In the genomic region with DNA sequence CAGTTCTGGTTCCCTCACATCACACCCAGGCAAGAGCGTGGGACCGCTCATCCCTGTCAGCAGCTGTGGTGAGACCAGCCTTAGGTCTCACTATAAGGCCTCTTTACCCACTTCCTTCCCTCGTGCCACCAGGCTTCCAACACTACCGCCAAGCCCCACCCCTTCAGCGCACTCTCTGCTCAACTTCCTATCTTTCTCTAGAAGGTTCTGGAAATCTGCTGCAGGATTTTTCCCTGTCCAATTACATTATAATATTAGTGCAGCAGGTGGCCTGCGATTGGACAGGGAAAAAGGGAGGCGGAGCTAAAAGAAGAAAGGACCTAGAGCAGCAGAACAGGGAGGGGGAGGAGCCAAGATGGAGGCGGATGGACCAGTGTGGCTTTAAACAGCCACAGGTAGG, we compare ENCODE assay signal across 23 mouse cellular contexts. TPM values are rescaled to one million over a fixed set of nuclear protein-coding genes. Genes with fewer than 3 reads are reported as not detected.
A peak's percentile ranks its signal among the peaks of the same experiment; 100 is the strongest.
DNase-seq lines count a peak whose midpoint lies in the region; ATAC-seq lines count a peak whose summit lies in the region.
"Had no signal": no experiment of that assay in that cellular context is flagged by ENCODE, and none has a peak within 500 bp of the region (broad histone marks: within the 10 kb centered on the region; RNA-seq: fewer than 3 reads in every experiment).

No protein-coding gene starts in this region.

- no peak for DNase-seq in hindbrain, embryonic 11.5 days (ENCODE audit: low spot score)
- DNase-seq in CD4-positive helper T cell, adult 2 months (ENCODE audit: low read depth, low spot score), result peak; percentile 58
- DNase-seq in ZHBTc4 (ENCODE audit: low read depth, low spot score), result peak; percentile 66
- no peak for DNase-seq in adrenal gland, adult (ENCODE audit: inconsistent age in 2 of 2, low spot score in 1 of 2)
- no peak for DNase-seq in urinary bladder, postnatal 14 days (ENCODE audit: low spot score)
- DNase-seq: cerebellum, adult 11 months; gastrocnemius, adult 2 months; heart, postnatal 36 days; kidney, adult 18-20 months; layer of hippocampus, postnatal 36 days; lung, adult 2 months; lung, postnatal 4 days; right cerebral cortex, adult 18-20 months had no signal

- no peaks in the 10 kb centered on the region for H3K36me3 ChIP-seq in hindbrain, embryonic 13.5 days
- no peaks in the 10 kb centered on the region for H3K36me3 ChIP-seq in hindbrain, embryonic 11.5 days (ENCODE audit: control insufficient read depth, insufficient read depth, low read length)
- H3K36me3 ChIP-seq in heart, embryonic 12.5 days, result no peaks in the 10 kb centered on the region
- H3K36me3 ChIP-seq: embryonic facial prominence, embryonic 15.5 days; forebrain, embryonic 15.5 days; heart, embryonic 10.5 days; stomach, embryonic 15.5 days had no signal

- H3K9me3 ChIP-seq in hindbrain, embryonic 13.5 days, result no peaks in the 10 kb centered on the region
- H3K9me3 ChIP-seq in hindbrain, embryonic 11.5 days (ENCODE audit: control insufficient read depth, low read length), result no peaks in the 10 kb centered on the region
- no peaks in the 10 kb centered on the region for H3K9me3 ChIP-seq in heart, embryonic 12.5 days (replicated peaks)
- H3K9me3 ChIP-seq: embryonic facial prominence, embryonic 15.5 days; forebrain, embryonic 15.5 days; heart, embryonic 10.5 days; stomach, embryonic 15.5 days had no signal

- WGBS in hindbrain, embryonic 13.5 days, result 89% methylated on average over 8 of the region's 8 CpGs
- 87% methylated on average over 8 of the region's 8 CpGs for WGBS in hindbrain, embryonic 11.5 days
- WGBS in heart, embryonic 12.5 days, result 69% methylated on average over 8 of the region's 8 CpGs

- H3K27ac ChIP-seq in hindbrain, embryonic 13.5 days, result peak overlapping the region; percentile 82; the same call in 1 of the 2 replicates
- no peak overlapping the region for H3K27ac ChIP-seq in hindbrain, embryonic 11.5 days (ENCODE audit: low read depth, low read length)
- H3K27ac ChIP-seq in heart, embryonic 12.5 days (ENCODE audit: poor library complexity, severe bottlenecking), result no peak overlapping the region
- H3K27ac ChIP-seq: embryonic facial prominence, embryonic 15.5 days; gastrocnemius, adult 2 months; heart, embryonic 10.5 days; stomach, embryonic 15.5 days had no signal

- no peak overlapping the region for H3K9ac ChIP-seq in hindbrain, embryonic 13.5 days
- no peak overlapping the region for H3K9ac ChIP-seq in hindbrain, embryonic 11.5 days (ENCODE audit: low read depth, low read length)
- no peak overlapping the region for H3K9ac ChIP-seq in heart, embryonic 12.5 days
- H3K9ac ChIP-seq: embryonic facial prominence, embryonic 15.5 days; forebrain, embryonic 15.5 days; stomach, embryonic 15.5 days had no signal

- peaks cover 63% of the 10 kb centered on the region for H3K4me1 ChIP-seq in hindbrain, embryonic 13.5 days (replicated peaks)
- peaks cover 11% of the 10 kb centered on the region for H3K4me1 ChIP-seq in hindbrain, embryonic 11.5 days (replicated peaks; ENCODE audit: control insufficient read depth, insufficient read depth, low read length)
- H3K4me1 ChIP-seq in heart, embryonic 12.5 days (replicated peaks), result peaks cover 17% of the 10 kb centered on the region
- H3K4me1 ChIP-seq: embryonic facial prominence, embryonic 15.5 days; stomach, embryonic 15.5 days had no signal

- H3K4me3 ChIP-seq in hindbrain, embryonic 13.5 days, result no peak overlapping the region
- no peak overlapping the region for H3K4me3 ChIP-seq in hindbrain, embryonic 11.5 days (ENCODE audit: low read depth, low read length)
- H3K4me3 ChIP-seq in heart, embryonic 12.5 days, result no peak overlapping the region
- H3K4me3 ChIP-seq: embryonic facial prominence, embryonic 15.5 days; forebrain, embryonic 15.5 days; gastrocnemius, adult 2 months; heart, embryonic 10.5 days; stomach, embryonic 15.5 days had no signal

- ATAC-seq in hindbrain, embryonic 13.5 days (ENCODE audit: low FRiP score), result no peak
- ATAC-seq in hindbrain, embryonic 11.5 days (ENCODE audit: low FRiP score), result no peak
- peak; percentile 27; the same call in 1 of the 2 replicates for ATAC-seq in megakaryocyte, adult 5-6 weeks (ENCODE audit: poor library complexity, severe bottlenecking)
- ATAC-seq in heart, embryonic 12.5 days (ENCODE audit: insufficient number of reproducible peaks, low FRiP score), result no peak

- no peak overlapping the region for H3K4me2 ChIP-seq in hindbrain, embryonic 13.5 days
- H3K4me2 ChIP-seq in hindbrain, embryonic 11.5 days (replicated peaks; ENCODE audit: low read depth, low read length), result no peak overlapping the region
- H3K4me2 ChIP-seq in heart, embryonic 12.5 days, result no peak overlapping the region
- H3K4me2 ChIP-seq: embryonic facial prominence, embryonic 15.5 days; stomach, embryonic 15.5 days had no signal

- H3K27me3 ChIP-seq in hindbrain, embryonic 13.5 days, result peaks cover 12% of the 10 kb centered on the region; the same call in 1 of the 2 replicates
- H3K27me3 ChIP-seq in hindbrain, embryonic 11.5 days (ENCODE audit: control insufficient read depth, insufficient read depth, low read length), result no peaks in the 10 kb centered on the region; the same call in 1 of the 2 replicates
- peaks cover 70% of the 10 kb centered on the region for H3K27me3 ChIP-seq in heart, embryonic 12.5 days (replicated peaks)
- H3K27me3 ChIP-seq: CH12.LX; forebrain, embryonic 15.5 days had no signal

RNA-seq across cellular contexts. Expression of gene Gm6588, which starts 33.8 kb away (rescaled TPM):
- polyA plus RNA-seq in hindbrain, embryonic 13.5 days (2015; fragmentation: Nextera tagmentation; extraction: Ambion mirVana), result 0.78 and 1.2 TPM in 2 replicates
- polyA plus RNA-seq in hindbrain, embryonic 11.5 days (2014; fragmentation: Nextera tagmentation; extraction: Ambion mirVana), result 0.14 and 0.28 TPM in 2 replicates
- total RNA-seq in megakaryocyte, adult 5-6 weeks (2015), result not detected in 2 replicates
- total RNA-seq in megakaryocyte, adult 5-6 weeks (2017), result not detected in 2 replicates
- not detected in 2 replicates for polyA plus RNA-seq in heart, embryonic 12.5 days (2016; fragmentation: Nextera tagmentation; extraction: Ambion mirVana)
- total RNA-seq: CH12.LX; gastrocnemius, adult 2 months; heart, postnatal 36 days; layer of hippocampus, postnatal 36 days; left cerebral cortex, postnatal 36 days; liver, adult 2 months had no signal
- polyA plus RNA-seq: embryonic facial prominence, embryonic 15.5 days; liver, adult 2 months; lung, adult 2 months had no signal

Comparison
In these comparisons a context has a peak if more than half of its experiments do, and no peak if none do; other contexts are left out.
1. DNase-seq: peak in CD4-positive helper T cell, adult 2 months (single experiment) and ZHBTc4 (single experiment); none in hindbrain, embryonic 11.5 days (single experiment), adrenal gland, adult (0 of 2) and urinary bladder, postnatal 14 days (single experiment).